Mouse (Mus musculus) stomach, embryonic 15.5 days (tissue): ENCODE measurements at regions not wholly inside any gene's neighbourhood (a gene's known extent, or its start where the extent isn't known, plus 50 kb on each side); places are given as distances from the start of the nearest gene placed in this dataset.

Experiments used
- ATAC-seq: fragments of 200-750 bp; cut with Nextera tagmentation; 2 replicates; pipeline ENCODE4 v1.8.0; 2017; ENCODE audit warnings: low read depth, moderate number of reproducible peaks, moderate TSS enrichment; ENCODE audit not compliant: insufficient read depth, low FRiP score
- H3K27ac ChIP-seq: fragments of 300-500 bp; sonication (generic); 2 replicates; pipeline ENCODE4 v1.5.1; 2015; ENCODE audit warnings: mild to moderate bottlenecking, inconsistent platforms
- H3K27me3 ChIP-seq: fragments of 300-500 bp; sonication (generic); replicated peaks from 2 replicates; pipeline ENCODE4 v1.6.1; 2015; ENCODE audit warnings: inconsistent platforms
- H3K36me3 ChIP-seq: fragments of 300-500 bp; sonication (generic); 2 replicates; pipeline ENCODE4 v1.6.1; 2015; ENCODE audit warnings: inconsistent platforms
- H3K4me1 ChIP-seq: fragments of 300-500 bp; sonication (generic); 2 replicates; pipeline ENCODE4 v1.6.1; 2015; ENCODE audit warnings: inconsistent platforms
- H3K4me2 ChIP-seq: fragments of 300-500 bp; sonication (generic); 2 replicates; pipeline ENCODE4 v1.6.1; 2015; ENCODE audit warnings: mild to moderate bottlenecking, inconsistent platforms
- H3K4me3 ChIP-seq: fragments of 300-500 bp; sonication (generic); replicated peaks from 2 replicates; pipeline ENCODE4 v1.5.1; 2015; ENCODE audit warnings: inconsistent platforms
- H3K9ac ChIP-seq: fragments of 300-500 bp; sonication (generic); 2 replicates; pipeline ENCODE4 v1.6.1; 2015; ENCODE audit warnings: inconsistent platforms
- H3K9me3 ChIP-seq: fragments of 300-500 bp; sonication (generic); 2 replicates; pipeline ENCODE4 v1.6.1; 2016; ENCODE audit warnings: inconsistent platforms
- WGBS: fragments of 180-500 bp; shearing (Covaris S2); methylation state at CpG from one replicate; pipeline ENCODE4 v1.1.7; 2015; 5-methylcytosine and 5-hydroxymethylcytosine counted together

GRCm38 (mm10) chr6:81464442-81464841 is 459.0 kb upstream of the Gcfc2 start:
- Histone ChIP-seq H3K27me3 (no peaks in the 10 kb centered on the region), H3K27ac (no peak overlapping the region), H3K4me3 (no peak overlapping the region), H3K9ac (no peak overlapping the region), H3K4me2 (no peak overlapping the region), H3K4me1 (no peaks in the 10 kb centered on the region), H3K36me3 (no peaks in the 10 kb centered on the region), H3K9me3 (no peaks in the 10 kb centered on the region)
- 72% methylated on average over 1 of the region's 1 CpGs for WGBS
- ATAC-seq, result no peak

GRCm38 (mm10) chr6:81466536-81466935 is 456.9 kb upstream of the Gcfc2 start:
- Histone ChIP-seq H3K9me3 (no peaks in the 10 kb centered on the region), H3K27ac (no peak overlapping the region), H3K4me2 (no peak overlapping the region), H3K4me1 (no peaks in the 10 kb centered on the region), H3K9ac (no peak overlapping the region), H3K36me3 (no peaks in the 10 kb centered on the region), H3K4me3 (no peak overlapping the region), H3K27me3 (no peaks in the 10 kb centered on the region)
- WGBS, result 69% methylated on average over 4 of the region's 4 CpGs
- ATAC-seq, result no peak

GRCm38 (mm10) chr6:81471340-81471955 is 452.0 kb upstream of the Gcfc2 start:
- no peak for ATAC-seq
- H3K9ac ChIP-seq, result no peak overlapping the region
- no peaks in the 10 kb centered on the region for H3K27me3 ChIP-seq
- H3K9me3 ChIP-seq, result no peaks in the 10 kb centered on the region
- no peak overlapping the region for H3K27ac ChIP-seq
- no peaks in the 10 kb centered on the region for H3K4me1 ChIP-seq
- no peak overlapping the region for H3K4me3 ChIP-seq
- WGBS, result 61% methylated on average over 9 of the region's 9 CpGs
- H3K4me2 ChIP-seq, result no peak overlapping the region
- no peaks in the 10 kb centered on the region for H3K36me3 ChIP-seq

- no peaks in the 10 kb centered on the region for H3K9me3 ChIP-seq
- no peak overlapping the region for H3K27ac ChIP-seq
- H3K9ac ChIP-seq, result no peak overlapping the region
- no peaks in the 10 kb centered on the region for H3K27me3 ChIP-seq
- no peak overlapping the region for H3K4me2 ChIP-seq
- WGBS, result 74% methylated on average over 3 of the region's 3 CpGs
- no peaks in the 10 kb centered on the region for H3K36me3 ChIP-seq
- no peaks in the 10 kb centered on the region for H3K4me1 ChIP-seq
- no peak overlapping the region for H3K4me3 ChIP-seq
- no peak for ATAC-seq
Measured at GRCm38 (mm10) chr6:81472506-81472905, 451.0 kb upstream of the Gcfc2 start.

GRCm38 (mm10) chr6:81474786-81475185 is 448.7 kb upstream of the Gcfc2 start:
- H3K9ac ChIP-seq, result no peak overlapping the region
- no peaks in the 10 kb centered on the region for H3K36me3 ChIP-seq
- H3K4me1 ChIP-seq, result no peaks in the 10 kb centered on the region
- no peak overlapping the region for H3K4me3 ChIP-seq
- no peaks in the 10 kb centered on the region for H3K9me3 ChIP-seq
- no peak overlapping the region for H3K4me2 ChIP-seq
- no peaks in the 10 kb centered on the region for H3K27me3 ChIP-seq
- H3K27ac ChIP-seq, result no peak overlapping the region
- no peak for ATAC-seq
- 74% methylated on average over 1 of the region's 1 CpGs for WGBS

- 65% methylated on average over 3 of the region's 3 CpGs for WGBS
- no peak overlapping the region for H3K4me3 ChIP-seq
- no peaks in the 10 kb centered on the region for H3K27me3 ChIP-seq
- H3K36me3 ChIP-seq, result no peaks in the 10 kb centered on the region
- ATAC-seq, result no peak
- H3K4me1 ChIP-seq, result no peaks in the 10 kb centered on the region
- no peak overlapping the region for H3K4me2 ChIP-seq
- no peaks in the 10 kb centered on the region for H3K9me3 ChIP-seq
- H3K27ac ChIP-seq, result no peak overlapping the region
- no peak overlapping the region for H3K9ac ChIP-seq
Measured at GRCm38 (mm10) chr6:81487006-81487405, 436.5 kb upstream of the Gcfc2 start.

- Histone ChIP-seq H3K36me3 (no peaks in the 10 kb centered on the region), H3K4me2 (no peak overlapping the region), H3K27me3 (no peaks in the 10 kb centered on the region), H3K4me3 (no peak overlapping the region), H3K27ac (no peak overlapping the region), H3K4me1 (no peaks in the 10 kb centered on the region), H3K9me3 (no peaks in the 10 kb centered on the region), H3K9ac (no peak overlapping the region)
- ATAC-seq, result no peak
- 79% methylated on average over 7 of the region's 7 CpGs for WGBS
Measured at GRCm38 (mm10) chr6:81496239-81496638, 427.2 kb upstream of the Gcfc2 start.

GRCm38 (mm10) chr6:81517185-81517584 is 406.3 kb upstream of the Gcfc2 start:
- H3K4me3 ChIP-seq, result no peak overlapping the region
- no peak for ATAC-seq
- no peaks in the 10 kb centered on the region for H3K36me3 ChIP-seq
- no peak overlapping the region for H3K27ac ChIP-seq
- no peaks in the 10 kb centered on the region for H3K27me3 ChIP-seq
- H3K4me2 ChIP-seq, result no peak overlapping the region
- H3K9ac ChIP-seq, result no peak overlapping the region
- 78% methylated on average over 1 of the region's 1 CpGs for WGBS
- no peaks in the 10 kb centered on the region for H3K9me3 ChIP-seq
- H3K4me1 ChIP-seq, result no peaks in the 10 kb centered on the region

- Histone ChIP-seq H3K27me3 (no peaks in the 10 kb centered on the region), H3K4me1 (no peaks in the 10 kb centered on the region), H3K9me3 (no peaks in the 10 kb centered on the region), H3K36me3 (no peaks in the 10 kb centered on the region), H3K27ac (no peak overlapping the region), H3K4me3 (no peak overlapping the region), H3K4me2 (no peak overlapping the region), H3K9ac (no peak overlapping the region)
- 66% methylated on average over 2 of the region's 2 CpGs for WGBS
- ATAC-seq, result no peak
Measured at GRCm38 (mm10) chr6:81562260-81562659, 361.2 kb upstream of the Gcfc2 start.

- no peak overlapping the region for H3K4me3 ChIP-seq
- no peaks in the 10 kb centered on the region for H3K27me3 ChIP-seq
- no peak overlapping the region for H3K9ac ChIP-seq
- no peak overlapping the region for H3K4me2 ChIP-seq
- no peaks in the 10 kb centered on the region for H3K36me3 ChIP-seq
- no peaks in the 10 kb centered on the region for H3K4me1 ChIP-seq
- 88% methylated on average over 2 of the region's 2 CpGs for WGBS
- ATAC-seq, result no peak
- no peaks in the 10 kb centered on the region for H3K9me3 ChIP-seq
- no peak overlapping the region for H3K27ac ChIP-seq
Measured at GRCm38 (mm10) chr6:81563192-81563591, 360.3 kb upstream of the Gcfc2 start.

- H3K27ac ChIP-seq, result no peak overlapping the region
- no peaks in the 10 kb centered on the region for H3K4me1 ChIP-seq
- 88% methylated on average over 1 of the region's 1 CpGs for WGBS
- H3K27me3 ChIP-seq, result no peaks in the 10 kb centered on the region
- H3K9ac ChIP-seq, result no peak overlapping the region
- no peak overlapping the region for H3K4me3 ChIP-seq
- ATAC-seq, result no peak
- H3K4me2 ChIP-seq, result no peak overlapping the region
- no peaks in the 10 kb centered on the region for H3K9me3 ChIP-seq
- H3K36me3 ChIP-seq, result no peaks in the 10 kb centered on the region
Measured at GRCm38 (mm10) chr6:81564295-81564694, 359.2 kb upstream of the Gcfc2 start.

- ATAC-seq, result no peak
- WGBS, result 65% methylated on average over 1 of the region's 1 CpGs
- no peaks in the 10 kb centered on the region for H3K4me1 ChIP-seq
Measured at GRCm38 (mm10) chr6:81586441-81587117, 336.9 kb upstream of the Gcfc2 start.

GRCm38 (mm10) chr6:81589727-81590126 is 333.7 kb upstream of the Gcfc2 start:
- no peak overlapping the region for H3K27ac ChIP-seq
- no peaks in the 10 kb centered on the region for H3K27me3 ChIP-seq
- H3K4me3 ChIP-seq, result no peak overlapping the region
- WGBS, result 73% methylated on average over 10 of the region's 10 CpGs
- no peaks in the 10 kb centered on the region for H3K36me3 ChIP-seq
- H3K4me2 ChIP-seq, result no peak overlapping the region
- H3K9ac ChIP-seq, result no peak overlapping the region
- no peak for ATAC-seq
- H3K4me1 ChIP-seq, result no peaks in the 10 kb centered on the region
- H3K9me3 ChIP-seq, result no peaks in the 10 kb centered on the region

More at GRCm38 (mm10) chr6:81586441-81587117, 336.9 kb upstream of the Gcfc2 start:
- no peak overlapping the region for H3K4me3 ChIP-seq
- no peaks in the 10 kb centered on the region for H3K27me3 ChIP-seq
- H3K36me3 ChIP-seq, result no peaks in the 10 kb centered on the region
- no peaks in the 10 kb centered on the region for H3K9me3 ChIP-seq
- no peak overlapping the region for H3K27ac ChIP-seq
- no peak overlapping the region for H3K4me2 ChIP-seq
- H3K9ac ChIP-seq, result no peak overlapping the region
